Mouse (Mus musculus) embryonic facial prominence, embryonic 13.5 days (tissue): ENCODE measurements around the gene Cope. TPM values are rescaled to one million over a fixed set of nuclear protein-coding genes. Genes with fewer than 3 reads are reported as not detected.

Source experiments
- polyA plus RNA-seq: library from polyadenylated mRNA; unstranded; fragments of >200 nt; fragmentation: Nextera tagmentation; extraction: Ambion mirVana; gene quantifications from 2 replicates; pipeline ENCODE4 v1.2.1, GENCODE M21; 2015

The Cope gene
- polyA plus RNA-seq, 1 experiment from 2014 or later = 315 TPM

Other genes starting within 250 kb of the Cope start
- 0.76 and 1.9 TPM in 2 replicates for gene Tm6sf2, start 229.6 kb upstream of the Cope start, polyA plus RNA-seq
- gene Hapln4, start 219.1 kb upstream of the Cope start, polyA plus RNA-seq = 0.21 TPM in 1 of 2 replicates, not detected in the other
- gene Ncan, start 181.6 kb upstream of the Cope start, polyA plus RNA-seq = 1.4 and 2.0 TPM in 2 replicates
- 26.7 and 28.4 TPM in 2 replicates for gene Nr2c2ap, start 171.2 kb upstream of the Cope start, polyA plus RNA-seq
- gene Rfxank, start 163.4 kb upstream of the Cope start, polyA plus RNA-seq = 26.4 and 27.5 TPM in 2 replicates
- 56.1 and 57.4 TPM in 2 replicates for gene Borcs8, start 163.0 kb upstream of the Cope start, polyA plus RNA-seq
- 2.0 and 4.2 TPM in 2 replicates for gene Mef2b, start 162.8 kb upstream of the Cope start, polyA plus RNA-seq
- 68.5 and 70.5 TPM in 2 replicates for gene Tmem161a, start 130.2 kb upstream of the Cope start, polyA plus RNA-seq
- gene Slc25a42, start 90.2 kb upstream of the Cope start, polyA plus RNA-seq = 4.9 and 5.5 TPM in 2 replicates
- gene Sugp2, start 68.3 kb upstream of the Cope start, polyA plus RNA-seq = 39.7 and 43.3 TPM in 2 replicates
- gene Armc6, start 68.1 kb upstream of the Cope start, polyA plus RNA-seq = 24.8 and 25.9 TPM in 2 replicates
- gene Homer3, start 19.7 kb upstream of the Cope start, polyA plus RNA-seq = 47.3 and 57.5 TPM in 2 replicates
- gene Ddx49, start within 50 bp of the Cope start, polyA plus RNA-seq = 54.4 and 58.3 TPM in 2 replicates
- 9.3 and 9.4 TPM in 2 replicates for gene Cers1, start 13.3 kb downstream of the Cope start, polyA plus RNA-seq
- 2.2 and 4.2 TPM in 2 replicates for gene Gdf1, start 27.3 kb downstream of the Cope start, polyA plus RNA-seq
- 20.3 and 22.1 TPM in 2 replicates for gene Upf1, start 50.8 kb downstream of the Cope start, polyA plus RNA-seq
- gene Comp, start 71.0 kb downstream of the Cope start, polyA plus RNA-seq = 0.59 and 0.81 TPM in 2 replicates
- gene Crtc1, start 137.1 kb downstream of the Cope start, polyA plus RNA-seq = 26.6 and 28.1 TPM in 2 replicates
- 28.2 and 30.8 TPM in 2 replicates for gene Klhl26, start 174.4 kb downstream of the Cope start, polyA plus RNA-seq
- 32.3 and 34.8 TPM in 2 replicates for gene Tmem59l, start 184.8 kb downstream of the Cope start, polyA plus RNA-seq
- gene Crlf1, start 190.6 kb downstream of the Cope start, polyA plus RNA-seq = 152 and 159 TPM in 2 replicates
- gene Rex1bd, start 204.2 kb downstream of the Cope start, polyA plus RNA-seq = 169 and 178 TPM in 2 replicates
- gene Uba52, start 208.3 kb downstream of the Cope start, polyA plus RNA-seq = 987 and 1,032 TPM in 2 replicates
- gene Fkbp8, start 225.2 kb downstream of the Cope start, polyA plus RNA-seq = 297 and 306 TPM in 2 replicates
- gene Kxd1, start 225.4 kb downstream of the Cope start, polyA plus RNA-seq = 55.4 and 59.9 TPM in 2 replicates
- 20.6 and 21.3 TPM in 2 replicates for gene Ell, start 236.9 kb downstream of the Cope start, polyA plus RNA-seq